Mouse (Mus musculus) left cerebral cortex, adult 8-10 months (tissue): Measurements from ENCODE around the gene Arl8b. TPM values are rescaled to one million over a fixed set of nuclear protein-coding genes. Genes with fewer than 3 reads are reported as not detected.

ENCODE experiments used
- DNase-seq, 2 experiments: peaks; one replicate each; pipeline ENCODE4 v3.0.0; 2022; ENCODE audit warnings: low spot score in 2 of 2
- total RNA-seq, 4 experiments: library from RNA; stranded (reverse); gene quantifications; 2 replicates each; pipeline ENCODE4 v1.2.4; 2022

Arl8b gene
- total RNA-seq = 100 to 1,000 TPM; 199 to 232 (median 219) TPM

GRCm38 (mm10) chr6:108782526-108783183 lies at the start of gene Arl8b:
TSS of gene Arl8b (plus strand) at chr6:108783099.
- peak; percentile 91 to 93 for DNase-seq

- peak; percentile 58 to 63 for DNase-seq
These were observed 46.8 kb upstream of the Arl8b start for GRCm38 (mm10) chr6:108735910-108736750.

GRCm38 (mm10) chr6:108738463-108739203 lies 44.3 kb upstream of the Arl8b start:
- DNase-seq = peak in 1 of 2 experiments; percentile 59

GRCm38 (mm10) chr6:108740579-108740978 lies 42.3 kb upstream of the Arl8b start:
- no peak for DNase-seq

- no peak for DNase-seq
These were observed 39.2 kb upstream of the Arl8b start for GRCm38 (mm10) chr6:108743730-108744129.

- DNase-seq = no peak
These were observed 31.6 kb upstream of the Arl8b start for GRCm38 (mm10) chr6:108751324-108751723.

- DNase-seq = peak in 1 of 2 experiments; percentile 77
These were observed 30.5 kb upstream of the Arl8b start for GRCm38 (mm10) chr6:108752395-108752794.

- DNase-seq = no peak
These were observed 29.4 kb upstream of the Arl8b start for GRCm38 (mm10) chr6:108753536-108753935.

- no peak for DNase-seq
These were observed 28.5 kb upstream of the Arl8b start for GRCm38 (mm10) chr6:108754376-108754775.

GRCm38 (mm10) chr6:108755936-108756335 lies 27.0 kb upstream of the Arl8b start:
- DNase-seq = no peak

GRCm38 (mm10) chr6:108758997-108759697 lies 23.8 kb upstream of the Arl8b start:
- no peak for DNase-seq

GRCm38 (mm10) chr6:108759698-108760039 lies 23.2 kb upstream of the Arl8b start:
- DNase-seq = no peak

- no peak for DNase-seq
These were observed 12.0 kb upstream of the Arl8b start for GRCm38 (mm10) chr6:108770880-108771279.

GRCm38 (mm10) chr6:108772913-108773312 lies 10.0 kb upstream of the Arl8b start:
- peak; percentile 39 to 79 for DNase-seq

- DNase-seq = no peak
These were observed 9.4 kb upstream of the Arl8b start for GRCm38 (mm10) chr6:108773480-108773879.

- no peak for DNase-seq
These were observed 6.6 kb upstream of the Arl8b start for GRCm38 (mm10) chr6:108776274-108776673.

GRCm38 (mm10) chr6:108777560-108778287 lies 5.2 kb upstream of the Arl8b start:
- no peak for DNase-seq

GRCm38 (mm10) chr6:108778399-108778798 lies 4.5 kb upstream of the Arl8b start:
- no peak for DNase-seq

GRCm38 (mm10) chr6:108781865-108782264 lies 1.0 kb upstream of the Arl8b start:
- DNase-seq = no peak

- peak in 1 of 2 experiments; percentile 21 for DNase-seq
These were observed 434 bp downstream of the Arl8b start for GRCm38 (mm10) chr6:108783184-108783881.
